Mouse (Mus musculus): Measurements from ENCODE around the gene Rrn3.

GRCm38 (mm10) chr16:13749306-13749705 lies 31.2 kb upstream of the Rrn3 start:
- TF ChIP-seq CTCF (IDR thresholded peaks at IDR 0.05; ENCODE audit: extremely low read depth, insufficient read length, insufficient replicate concordance, low read depth, low read length) = no peak
- no peak for TF ChIP-seq POLR2A (IDR thresholded peaks at IDR 0.05; ENCODE audit: low read depth, low read length)
